Mouse (Mus musculus) myocyte (in vitro differentiated cells): ENCODE data around the gene Casp7.

Experiments
- MAX ChIP-seq: IDR thresholded peaks from one replicate; pipeline ENCODE4 v1.6.1; 2011; ENCODE audit warnings: low read depth, mild to moderate bottlenecking, control low read depth
- POLR2A ChIP-seq: IDR thresholded peaks from one replicate; pipeline ENCODE4 v1.6.1; 2011; ENCODE audit warnings: low read depth, mild to moderate bottlenecking, control low read depth, moderate library complexity; ENCODE audit not compliant: insufficient read length
- POLR2AphosphoS2 ChIP-seq: IDR thresholded peaks from one replicate; pipeline ENCODE4 v1.6.1; 2011; ENCODE audit warnings: low read depth, control low read depth; ENCODE audit not compliant: insufficient read length

- TF ChIP-seq POLR2A (no peak), MAX (no peak), POLR2AphosphoS2 (no peak)
Observed at GRCm38 (mm10) chr19:56355201-56355600, 41.7 kb upstream of the Casp7 start.
